Mouse (Mus musculus) thymus, adult 2 months (tissue): Measurements from ENCODE around the gene Prr3. TPM values are rescaled to one million over a fixed set of nuclear protein-coding genes. Genes with fewer than 3 reads are reported as not detected.

Experiments used
- DNase-seq: peaks from one replicate; pipeline ENCODE4 v3.0.0; 2021
- H3K27ac ChIP-seq: fragments of 200-500 bp; 2 replicates; pipeline ENCODE4 v1.5.1; 2012; ENCODE audit warnings: low read length, control low read depth; ENCODE audit not compliant: control insufficient read depth, insufficient read depth
- H3K27me3 ChIP-seq: fragments of 200-500 bp; 2 replicates; pipeline ENCODE4 v1.6.1; 2012; ENCODE audit warnings: mild to moderate bottlenecking, low read length, moderate library complexity, mixed read lengths; ENCODE audit not compliant: control insufficient read depth, insufficient read depth
- H3K36me3 ChIP-seq: fragments of 200-500 bp; 2 replicates; pipeline ENCODE4 v1.6.1; 2012; ENCODE audit warnings: mild to moderate bottlenecking, low read length, moderate library complexity; ENCODE audit not compliant: control insufficient read depth, insufficient read depth
- H3K4me1 ChIP-seq: fragments of 200-500 bp; replicated peaks from 2 replicates; pipeline ENCODE4 v1.6.1; 2012; ENCODE audit warnings: low read length; ENCODE audit not compliant: control insufficient read depth, insufficient read depth
- H3K4me3 ChIP-seq: fragments of 200-500 bp; 2 replicates; pipeline ENCODE4 v1.5.1; 2012; ENCODE audit warnings: mild to moderate bottlenecking, low read length, control low read depth, moderate library complexity; ENCODE audit not compliant: control insufficient read depth, insufficient read depth
- CTCF ChIP-seq: fragments of 200-500 bp; IDR thresholded peaks from 2 replicates; pipeline ENCODE4 v1.5.1; 2012; ENCODE audit warnings: mild to moderate bottlenecking, control low read depth, low read length, moderate library complexity, borderline replicate concordance; ENCODE audit not compliant: control insufficient read depth, poor library complexity, insufficient read depth; ENCODE audit errors: extremely low read depth
- POLR2A ChIP-seq: fragments of 200-500 bp; IDR thresholded peaks from 2 replicates; pipeline ENCODE4 v1.6.1; 2012; ENCODE audit warnings: mild to moderate bottlenecking, low read length, control low read depth, moderate library complexity; ENCODE audit not compliant: control insufficient read depth, poor library complexity, insufficient read depth; ENCODE audit errors: extremely low read depth
- WGBS: fragments of 180-500 bp; shearing (Covaris S2); methylation state at CpG from one replicate; pipeline ENCODE4 v1.1.7; 2018; 5-methylcytosine and 5-hydroxymethylcytosine counted together
- polyA plus RNA-seq: library from polyadenylated mRNA; depleted of rRNA; stranded (reverse); fragments of >200 nt; gene quantifications from 2 replicates; pipeline ENCODE4 v1.2.3, GENCODE M21; 2012

The Prr3 gene
- polyA plus RNA-seq, 1 experiment = 35.5 TPM

- Histone ChIP-seq H3K4me3 (no peak overlapping the region), H3K27ac (peak overlapping the region; percentile 64), H3K4me1 (peaks cover 23% of the 10 kb centered on the region), H3K36me3 (no peaks in the 10 kb centered on the region), H3K27me3 (no peaks in the 10 kb centered on the region)
- WGBS = 71% methylated on average over 9 of the region's 9 CpGs
- DNase-seq = peak; percentile 46
- TF ChIP-seq POLR2A (no peak), CTCF (no peak)
Observed at GRCm38 (mm10) chr17:36023710-36024654, 43.9 kb upstream of the Prr3 start.

DNA sequence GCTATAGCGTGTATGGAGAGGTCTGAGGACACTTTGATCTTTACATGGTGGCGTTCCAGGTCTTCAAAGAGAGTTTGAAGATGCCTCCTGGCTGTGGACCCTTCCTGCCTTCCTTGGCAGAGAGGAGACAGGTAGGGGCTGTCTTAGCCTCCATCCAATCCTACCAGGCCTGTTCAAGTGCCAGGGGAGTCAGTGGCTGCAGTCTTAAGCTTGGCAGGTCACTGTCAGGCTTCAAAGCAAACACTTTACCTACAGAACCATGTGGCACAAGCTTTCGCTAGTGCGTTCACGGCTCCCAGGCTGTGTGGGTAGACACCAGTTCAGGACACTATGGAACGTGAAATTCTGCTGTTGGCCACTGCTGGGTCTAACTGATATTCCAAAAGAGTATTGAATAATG lies 42.9 kb upstream of the Prr3 start:
- TF ChIP-seq CTCF = no peak
- TF ChIP-seq POLR2A = no peak
- no peaks in the 10 kb centered on the region for H3K36me3 ChIP-seq
- H3K27me3 ChIP-seq = no peaks in the 10 kb centered on the region
- no peak overlapping the region for H3K4me3 ChIP-seq
- H3K4me1 ChIP-seq = peaks cover 25% of the 10 kb centered on the region
- WGBS = 90% methylated on average over 6 of the region's 6 CpGs
- H3K27ac ChIP-seq = peak overlapping the region; percentile 50
- no peak for DNase-seq

DNA sequence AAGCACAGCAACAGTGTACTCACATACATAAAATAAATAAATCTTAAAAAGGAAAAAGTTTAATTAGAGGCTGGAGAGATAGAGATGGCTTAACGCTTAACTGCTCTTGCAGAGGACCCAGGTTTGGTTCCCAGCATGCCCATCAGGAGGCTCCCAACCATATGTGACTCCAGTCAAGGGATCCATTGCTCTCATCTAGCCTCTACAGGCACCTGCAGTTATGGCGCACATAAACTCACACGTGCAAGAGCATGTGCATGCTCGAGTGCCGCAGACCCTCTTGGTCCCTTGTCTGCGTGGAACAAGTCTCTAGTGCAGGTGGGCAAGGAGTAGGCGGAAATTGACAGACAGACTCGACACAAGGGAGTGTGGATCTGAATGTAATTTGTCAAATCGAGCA lies 42.1 kb upstream of the Prr3 start:
- TF ChIP-seq POLR2A = no peak
- no peak for TF ChIP-seq CTCF
- no peak overlapping the region for H3K4me3 ChIP-seq
- DNase-seq = no peak
- 76% methylated on average over 9 of the region's 9 CpGs for WGBS
- peaks cover under 1% of the 10 kb centered on the region; the same call in 1 of the 2 replicates for H3K36me3 ChIP-seq
- peaks cover 27% of the 10 kb centered on the region for H3K4me1 ChIP-seq
- no peak overlapping the region for H3K27ac ChIP-seq
- H3K27me3 ChIP-seq = no peaks in the 10 kb centered on the region

DNA sequence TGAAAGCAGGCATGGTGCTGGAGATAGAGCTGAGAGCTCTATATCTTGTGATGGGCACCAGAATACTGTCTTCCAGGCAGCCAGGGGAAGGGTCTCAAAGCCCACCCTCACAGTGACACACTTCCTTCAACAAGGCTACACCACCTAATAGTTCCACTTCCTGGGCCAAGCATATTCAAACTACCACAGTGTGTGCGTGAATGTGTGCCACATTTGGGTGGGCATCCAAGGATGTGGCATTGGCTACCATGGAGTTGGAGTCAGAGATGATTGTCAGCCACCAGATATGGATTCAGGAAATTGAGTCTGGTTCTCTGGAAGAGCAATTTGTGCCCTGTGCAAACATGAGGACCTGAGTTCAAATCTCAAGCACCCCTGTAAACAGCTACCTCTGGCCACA lies 41.3 kb upstream of the Prr3 start:
- DNase-seq = peak; percentile 22
- Histone ChIP-seq H3K36me3 (peaks cover 8% of the 10 kb centered on the region), H3K4me1 (peaks cover 30% of the 10 kb centered on the region), H3K4me3 (no peak overlapping the region), H3K27me3 (no peaks in the 10 kb centered on the region), H3K27ac (peak overlapping the region; percentile 98)
- 76% methylated on average over 1 of the region's 1 CpGs for WGBS
- no peak for TF ChIP-seq POLR2A
- no peak for TF ChIP-seq CTCF

DNA sequence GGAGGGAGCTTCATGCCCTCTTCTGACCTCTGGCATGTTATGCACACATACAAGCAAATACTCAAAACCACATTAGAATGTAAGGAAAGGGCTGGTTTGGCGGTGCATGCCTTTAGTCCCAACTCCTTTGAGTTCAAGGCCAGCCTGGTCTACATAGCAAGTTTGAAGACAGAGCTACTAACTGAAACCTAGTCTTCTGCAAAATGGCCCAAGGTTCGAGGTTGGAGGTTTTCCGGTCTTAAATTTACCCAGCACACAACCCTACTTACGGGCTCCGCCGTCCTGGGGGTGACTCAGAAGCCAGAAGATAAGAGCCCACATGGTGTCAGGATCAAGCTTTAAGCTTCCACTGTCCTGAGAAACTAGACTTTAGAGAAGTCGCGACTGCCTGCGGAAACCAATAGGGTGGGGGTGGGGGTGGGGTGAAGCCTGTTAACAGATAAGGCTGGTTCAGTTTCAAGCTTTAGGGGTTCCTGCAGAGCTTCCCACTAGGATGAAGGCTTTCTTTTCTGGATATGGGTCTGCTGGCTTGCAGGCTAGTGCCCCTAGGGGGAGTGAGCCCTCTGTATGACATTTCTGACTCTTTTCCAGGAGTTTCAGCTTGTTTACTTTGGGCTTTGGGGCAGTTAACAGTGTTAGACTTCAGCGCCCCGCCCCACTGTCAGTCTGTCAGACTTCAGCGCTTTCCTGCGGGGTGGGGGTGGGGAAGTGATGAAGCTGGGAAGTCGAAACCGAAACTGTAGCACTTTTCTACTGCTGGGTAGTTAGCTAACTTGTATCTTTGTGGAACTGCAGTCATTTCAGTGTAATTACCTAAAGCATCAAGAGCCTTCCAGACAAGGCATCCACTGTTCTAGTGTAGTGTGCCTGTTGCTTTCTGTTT lies 40.4 kb upstream of the Prr3 start, which contains the start of gene H2-T24:
H2-T24 (minus strand) TSS at position 370 of the 883 bp plus-strand sequence.
- peak within 1 kb of the TSS; percentile 98 for H3K27ac ChIP-seq
- WGBS = under 1% methylated on average over 15 of the region's 15 CpGs
- DNase-seq = peak; percentile 80
- TF ChIP-seq POLR2A (no peak), CTCF (no peak)
- H3K4me1 ChIP-seq = peaks cover 30% of the 10 kb centered on the region
- no peaks in the 10 kb centered on the region for H3K27me3 ChIP-seq
- H3K4me3 ChIP-seq = peak within 1 kb of the TSS; percentile 53
- H3K36me3 ChIP-seq = peaks cover 12% of the 10 kb centered on the region

DNA sequence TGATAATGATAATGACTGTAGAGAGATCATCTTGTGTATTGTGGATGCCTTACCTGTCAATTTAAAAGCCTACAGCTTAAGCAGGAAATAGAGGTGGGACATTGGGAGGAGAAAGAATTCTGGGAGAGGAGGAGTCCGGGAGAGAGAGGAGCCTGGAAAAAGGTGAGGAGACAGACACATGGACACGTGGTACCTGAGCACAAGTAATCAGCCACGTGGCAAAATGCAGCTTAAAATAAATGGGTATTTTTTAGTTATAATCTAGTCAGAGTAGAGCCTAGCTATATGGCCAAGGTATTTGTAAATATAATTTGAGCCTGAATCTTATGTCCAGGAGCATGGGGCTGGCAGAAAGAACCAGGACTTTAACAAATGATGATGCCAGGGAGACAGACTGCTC lies 39.5 kb upstream of the Prr3 start:
- no peak for DNase-seq
- Histone ChIP-seq H3K27ac (peak overlapping the region; percentile 98), H3K4me3 (peak overlapping the region; percentile 17; the same call in 1 of the 2 replicates)

More for the DNA sequence above, 39.5 kb upstream of the Prr3 start:
- peaks cover 20% of the 10 kb centered on the region for H3K36me3 ChIP-seq
- 39% methylated on average over 3 of the region's 3 CpGs for WGBS
- peaks cover 30% of the 10 kb centered on the region for H3K4me1 ChIP-seq
- TF ChIP-seq CTCF (no peak), POLR2A (no peak)
- no peaks in the 10 kb centered on the region for H3K27me3 ChIP-seq
